Mouse (Mus musculus): ENCODE measurements around the gene Tff1. TPM values are rescaled to one million over a fixed set of nuclear protein-coding genes. Genes with fewer than 3 reads are reported as not detected.

Tff1 gene
- polyA plus RNA-seq, 1 experiment: not detected

DNA sequence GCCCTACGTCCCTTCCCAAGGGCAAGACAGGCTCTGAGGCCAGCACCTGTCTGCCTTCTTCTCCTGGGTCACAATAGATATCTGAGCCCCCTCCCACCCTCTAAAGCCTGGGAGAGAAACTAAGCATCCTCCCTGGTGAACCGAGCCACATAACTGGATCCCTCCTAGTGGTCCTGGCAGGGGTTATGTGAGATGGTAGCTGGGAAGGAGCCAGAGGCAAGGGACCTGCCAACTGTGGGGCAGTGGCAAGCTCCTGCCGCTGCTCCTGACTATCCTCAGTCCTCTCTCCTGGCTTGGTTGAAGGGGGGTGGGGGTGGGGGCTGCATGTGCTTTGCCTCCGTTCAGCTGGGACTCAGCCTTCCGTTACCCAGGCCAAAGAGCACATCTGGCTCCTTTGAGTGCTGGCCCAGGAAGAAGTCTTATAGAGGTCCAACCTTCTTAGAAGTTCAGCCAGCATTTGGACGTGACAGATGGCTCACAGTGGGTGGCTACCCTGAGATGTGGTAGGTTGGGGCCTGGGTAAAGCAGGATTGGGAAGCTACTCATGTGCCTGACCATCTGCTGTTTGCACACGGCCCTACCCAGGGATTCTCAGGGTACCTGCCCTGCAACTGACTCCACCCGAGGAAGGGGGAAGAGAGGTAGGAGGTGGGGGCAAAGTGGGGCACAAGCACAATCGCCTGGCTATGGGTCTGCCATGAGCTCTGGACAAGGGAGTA lies 39.4 kb downstream of the Tff1 start:
- Histone ChIP-seq H3K4me3 (replicated peaks) (no peak overlapping the region), H3K27me3 (ENCODE audit: control insufficient read depth) (peaks cover 8% of the 10 kb centered on the region; the same call in 1 of the 2 replicates), H3K4me1 (ENCODE audit: control insufficient read depth) (peaks cover 12% of the 10 kb centered on the region), H3K36me3 (ENCODE audit: control insufficient read depth) (no peaks in the 10 kb centered on the region), H3K9me3 (ENCODE audit: control insufficient read depth, low read length) (no peaks in the 10 kb centered on the region)
- no peak for TF ChIP-seq TAL1 (IDR thresholded peaks at IDR 0.05; ENCODE audit: low read length)
- no peak for TF ChIP-seq GATA1 (IDR thresholded peaks at IDR 0.05; ENCODE audit: low read length)

- TF ChIP-seq GATA1 (IDR thresholded peaks at IDR 0.05; ENCODE audit: low read length): no peak
- TF ChIP-seq TAL1 (IDR thresholded peaks at IDR 0.05; ENCODE audit: low read length): no peak
- Histone ChIP-seq H3K36me3 (ENCODE audit: control insufficient read depth) (no peaks in the 10 kb centered on the region), H3K4me1 (ENCODE audit: control insufficient read depth) (peaks cover 34% of the 10 kb centered on the region), H3K27me3 (ENCODE audit: control insufficient read depth) (0 out of 2 replicates have a peak, but pooled peaks cover 3% of the 10 kb centered on the region), H3K4me3 (replicated peaks) (no peak overlapping the region), H3K9me3 (ENCODE audit: control insufficient read depth, low read length) (no peaks in the 10 kb centered on the region)
Observed at GRCm38 (mm10) chr17:31121975-31122374, 43.1 kb downstream of the Tff1 start.

DNA sequence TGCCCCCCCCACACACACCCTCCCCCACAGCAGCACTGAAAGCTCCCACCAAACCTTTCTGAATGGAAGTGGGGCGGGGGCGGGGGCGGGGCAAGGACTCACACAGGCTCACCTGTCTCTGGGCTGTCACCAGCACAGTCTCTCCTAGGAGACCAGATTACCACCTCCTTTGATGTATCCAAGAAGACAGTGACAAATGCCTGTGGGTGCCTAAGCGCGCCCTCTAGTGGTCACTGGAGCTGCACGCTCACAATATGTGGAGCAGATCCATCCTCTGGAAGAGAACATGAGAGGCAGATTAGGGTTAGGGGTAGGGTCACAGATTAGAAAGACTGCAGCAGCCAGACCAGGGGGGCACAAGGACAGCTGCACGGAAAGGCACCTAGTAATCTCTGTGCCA lies 45.6 kb downstream of the Tff1 start:
- no peak overlapping the region for H3K4me3 ChIP-seq (replicated peaks)
- TF ChIP-seq GATA1 (IDR thresholded peaks at IDR 0.05; ENCODE audit: low read length) (no peak), TAL1 (IDR thresholded peaks at IDR 0.05; ENCODE audit: low read length) (no peak)
- H3K36me3 ChIP-seq (ENCODE audit: control insufficient read depth): no peaks in the 10 kb centered on the region
- 0 out of 2 replicates have a peak, but pooled peaks cover 3% of the 10 kb centered on the region for H3K27me3 ChIP-seq (ENCODE audit: control insufficient read depth)
- H3K9me3 ChIP-seq (ENCODE audit: control insufficient read depth, low read length): no peaks in the 10 kb centered on the region
- H3K4me1 ChIP-seq (ENCODE audit: control insufficient read depth): peaks cover 34% of the 10 kb centered on the region

DNA sequence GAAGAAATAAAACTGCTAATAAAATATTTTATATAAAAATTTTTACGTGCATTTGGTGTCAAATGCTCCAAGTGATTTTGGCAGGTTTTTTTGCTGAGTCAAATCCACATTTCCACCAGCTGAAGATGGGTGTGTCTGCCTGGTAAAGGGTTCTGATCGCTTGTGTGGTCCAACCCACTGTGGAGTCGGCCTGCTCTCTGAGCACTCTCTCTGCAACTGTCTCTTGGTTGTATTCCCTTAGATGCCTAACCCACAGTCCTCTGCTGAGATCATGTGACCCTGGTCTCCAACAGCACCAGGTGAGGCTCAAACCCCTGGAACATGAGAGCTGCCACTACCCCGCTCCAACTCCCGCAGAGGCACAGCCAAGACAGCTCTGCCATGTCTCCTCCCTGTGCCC lies 47.1 kb downstream of the Tff1 start:
- H3K9me3 ChIP-seq (ENCODE audit: control insufficient read depth, low read length): no peaks in the 10 kb centered on the region
- peaks cover 34% of the 10 kb centered on the region for H3K4me1 ChIP-seq (ENCODE audit: control insufficient read depth)
- no peak for TF ChIP-seq GATA1 (IDR thresholded peaks at IDR 0.05; ENCODE audit: low read length)
- no peak for TF ChIP-seq TAL1 (IDR thresholded peaks at IDR 0.05; ENCODE audit: low read length)
- H3K4me3 ChIP-seq (replicated peaks): no peak overlapping the region
- H3K27me3 ChIP-seq (ENCODE audit: control insufficient read depth): 0 out of 2 replicates have a peak, but pooled peaks cover 1% of the 10 kb centered on the region
- no peaks in the 10 kb centered on the region for H3K36me3 ChIP-seq (ENCODE audit: control insufficient read depth)

DNA sequence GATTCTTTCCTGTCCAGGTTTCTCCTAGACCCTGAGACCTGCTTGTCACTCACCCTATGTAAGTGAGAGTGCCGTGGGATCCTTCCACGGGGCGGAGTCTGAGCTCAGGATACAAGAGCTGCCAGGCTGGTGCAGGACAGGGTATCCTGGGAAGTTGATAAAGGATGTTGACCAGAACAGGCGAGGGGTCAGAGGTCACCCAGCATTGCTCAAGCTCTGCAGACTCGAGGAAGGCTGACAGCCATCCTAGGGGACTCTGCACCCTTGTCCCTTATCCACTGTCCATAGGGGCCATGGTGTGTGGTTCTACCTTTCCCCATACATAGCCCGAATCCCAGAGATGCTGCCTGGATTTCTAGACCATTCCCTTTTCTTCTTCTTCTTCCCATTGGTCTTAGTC lies 49.0 kb downstream of the Tff1 start:
- peaks cover 24% of the 10 kb centered on the region for H3K4me1 ChIP-seq (ENCODE audit: control insufficient read depth)
- TF ChIP-seq GATA1 (IDR thresholded peaks at IDR 0.05; ENCODE audit: low read length) (no peak), TAL1 (IDR thresholded peaks at IDR 0.05; ENCODE audit: low read length) (no peak)
- no peaks in the 10 kb centered on the region for H3K27me3 ChIP-seq (ENCODE audit: control insufficient read depth)
- no peak overlapping the region for H3K4me3 ChIP-seq (replicated peaks)
- peaks cover 2% of the 10 kb centered on the region for H3K36me3 ChIP-seq (ENCODE audit: control insufficient read depth)
- H3K9me3 ChIP-seq (ENCODE audit: control insufficient read depth, low read length): no peaks in the 10 kb centered on the region

GRCm38 (mm10) chr17:31113191-31113856 lies 51.8 kb downstream of the Tff1 start:
- TF ChIP-seq GATA1 (IDR thresholded peaks at IDR 0.05; ENCODE audit: low read length) (no peak), TAL1 (IDR thresholded peaks at IDR 0.05; ENCODE audit: low read length) (no peak)
- Histone ChIP-seq H3K4me3 (replicated peaks) (no peak overlapping the region), H3K9me3 (ENCODE audit: control insufficient read depth, low read length) (no peaks in the 10 kb centered on the region), H3K36me3 (ENCODE audit: control insufficient read depth) (peaks cover 3% of the 10 kb centered on the region), H3K4me1 (ENCODE audit: control insufficient read depth) (peaks cover 13% of the 10 kb centered on the region), H3K27me3 (ENCODE audit: control insufficient read depth) (no peaks in the 10 kb centered on the region)

Other genes with a start within 250 kb of the Tff1 start
- 0.01 TPM in 1 of 2 replicates, not detected in the other for gene Umodl1, start 210.6 kb downstream of the Tff1 start, polyA plus RNA-seq (2012)
- gene Abcg1, start 107.6 kb downstream of the Tff1 start, polyA plus RNA-seq (2012): 0.05 and 0.09 TPM in 2 replicates
- not detected in 2 replicates for gene Tff3, start 35.6 kb downstream of the Tff1 start, polyA plus RNA-seq (2012)
- gene Tff2, start 21.0 kb downstream of the Tff1 start, polyA plus RNA-seq (2012): not detected in 2 replicates
- not detected in 2 replicates for gene Tmprss3, start 33.7 kb upstream of the Tff1 start, polyA plus RNA-seq (2012)
- gene Ubash3a, start 42.6 kb upstream of the Tff1 start, polyA plus RNA-seq (2012): 0.80 and 0.94 TPM in 2 replicates
- not detected in 2 replicates for gene Rsph1, start 112.1 kb upstream of the Tff1 start, polyA plus RNA-seq (2012)
- gene Slc37a1, start 121.5 kb upstream of the Tff1 start, polyA plus RNA-seq (2012): 0.01 TPM in 2 replicates
- gene Pde9a, start 220.9 kb upstream of the Tff1 start, polyA plus RNA-seq (2012): not detected in 2 replicates